In the genomic region with DNA sequence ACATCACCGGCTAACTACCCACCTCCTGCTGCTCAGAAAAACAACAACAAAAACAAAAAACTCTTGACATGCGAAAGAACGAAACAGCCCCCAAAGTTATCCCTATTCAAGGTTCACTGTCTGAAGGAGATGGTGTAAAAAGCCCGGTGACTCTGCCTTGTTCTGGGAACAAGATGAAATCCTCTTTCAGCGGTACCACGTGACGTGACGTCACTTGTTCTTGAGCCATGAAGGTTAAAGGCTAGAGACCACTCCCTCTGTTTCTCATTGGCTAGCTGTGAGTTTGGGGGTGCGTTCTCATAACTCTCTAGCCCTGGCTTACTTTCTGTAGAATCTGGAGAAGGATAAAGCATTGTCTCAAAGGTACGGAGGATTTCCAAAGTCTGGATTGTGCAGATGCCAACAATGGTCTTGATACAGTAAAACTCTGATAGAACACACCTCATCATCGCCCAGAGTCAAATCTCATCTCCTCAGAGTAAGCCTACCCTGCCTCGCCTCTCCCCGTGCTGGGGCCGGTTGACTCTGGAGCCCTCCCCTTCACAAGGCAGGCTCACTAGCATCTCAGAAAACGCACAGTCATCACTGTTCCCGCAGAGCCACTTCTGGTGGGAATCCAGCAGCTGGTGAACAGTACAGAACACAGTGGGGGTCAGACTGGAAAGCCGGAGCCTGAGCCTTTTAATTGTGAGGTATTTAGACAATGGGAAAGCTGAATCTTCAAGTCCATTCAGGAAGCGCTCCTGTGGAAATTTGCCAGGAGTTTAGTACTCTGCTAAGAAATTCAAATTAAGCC, we compare ENCODE assay signal across 11 mouse cellular contexts.
DNase-seq lines count a peak whose midpoint lies in the region; ATAC-seq and TF ChIP-seq lines count a peak whose summit lies in the region.
"Had no signal": no experiment of that assay in that cellular context is flagged by ENCODE, and none has a peak within 500 bp of the region (broad histone marks: within the 10 kb centered on the region; RNA-seq: fewer than 3 reads in every experiment).

No protein-coding gene starts in this region.

- H3K4me2 ChIP-seq in lung, postnatal 0 days (replicated peaks; ENCODE audit: low read depth, low read length), result no peak overlapping the region
- peak overlapping the region; percentile 34; the same call in 1 of the 2 replicates for H3K4me2 ChIP-seq in neural tube, embryonic 15.5 days
- H3K4me2 ChIP-seq: limb, embryonic 12.5 days; midbrain, embryonic 12.5 days had no signal

- H3K4me3 ChIP-seq in lung, postnatal 0 days (ENCODE audit: low read depth, low read length), result no peak overlapping the region
- no peak overlapping the region for H3K4me3 ChIP-seq in neural tube, embryonic 15.5 days (replicated peaks)
- H3K4me3 ChIP-seq: limb, embryonic 12.5 days; midbrain, embryonic 12.5 days had no signal

- H3K4me1 ChIP-seq in lung, postnatal 0 days (ENCODE audit: insufficient read depth, low read depth, low read length), result no peaks in the 10 kb centered on the region
- peaks cover 52% of the 10 kb centered on the region for H3K4me1 ChIP-seq in neural tube, embryonic 15.5 days

- TF ChIP-seq EP300 in lung, postnatal 0 days (IDR thresholded peaks at IDR 0.05), result no peak

- H3K27ac ChIP-seq in lung, postnatal 0 days (ENCODE audit: low read length), result no peak overlapping the region
- H3K27ac ChIP-seq in neural tube, embryonic 15.5 days (replicated peaks), result peak overlapping the region; percentile 83
- H3K27ac ChIP-seq: limb, embryonic 12.5 days; midbrain, embryonic 12.5 days had no signal

- H3K9me3 ChIP-seq in lung, postnatal 0 days (ENCODE audit: low read length), result no peaks in the 10 kb centered on the region
- H3K9me3 ChIP-seq in neural tube, embryonic 15.5 days (replicated peaks), result no peaks in the 10 kb centered on the region
- H3K9me3 ChIP-seq: limb, embryonic 12.5 days; midbrain, embryonic 12.5 days had no signal

- H3K9ac ChIP-seq in lung, postnatal 0 days (replicated peaks; ENCODE audit: low read depth), result no peak overlapping the region
- no peak overlapping the region for H3K9ac ChIP-seq in neural tube, embryonic 15.5 days (replicated peaks)
- H3K9ac ChIP-seq: limb, embryonic 12.5 days; midbrain, embryonic 12.5 days had no signal

- 56% methylated on average over 18 of the region's 18 CpGs for WGBS in lung, postnatal 0 days
- 41% methylated on average over 18 of the region's 18 CpGs for WGBS in neural tube, embryonic 15.5 days

- no peaks in the 10 kb centered on the region for H3K27me3 ChIP-seq in lung, postnatal 0 days (replicated peaks; ENCODE audit: insufficient read depth, low read length)
- H3K27me3 ChIP-seq in neural tube, embryonic 15.5 days (replicated peaks), result no peaks in the 10 kb centered on the region
- H3K27me3 ChIP-seq: midbrain, embryonic 12.5 days had no signal

- DNase-seq in embryo, embryonic 11 days, result peak; percentile 51
- no peak for DNase-seq in embryo, embryonic 9.5 days (ENCODE audit: extremely low spot score)
- DNase-seq in lung, postnatal 0 days (ENCODE audit: low spot score), result peak; percentile 18
- DNase-seq in lung, postnatal 36 days, result no peak
- no peak for DNase-seq in adrenal gland, adult 8-10 months
- DNase-seq: kidney, adult 18-20 months had no signal

- no peak for ATAC-seq in lung, postnatal 0 days
- peak; percentile 45 to 49; a peak in 2 of 4 replicates for ATAC-seq in hematopoietic stem cell, adult 5-6 weeks (replicated peaks in 1 of 2; ENCODE audit: insufficient read depth in 1 of 2, low FRiP score in 2 of 2, low TSS enrichment in 1 of 2, low read depth in 1 of 2, poor library complexity in 2 of 2, severe bottlenecking in 2 of 2)
- no peak for ATAC-seq in neural tube, embryonic 15.5 days (ENCODE audit: low FRiP score)
- ATAC-seq in granulocyte monocyte progenitor cell, adult 5-6 weeks (replicated peaks; ENCODE audit: poor library complexity, severe bottlenecking), result no peak

- H3K36me3 ChIP-seq in lung, postnatal 0 days (ENCODE audit: insufficient read depth, low read length), result no peaks in the 10 kb centered on the region
- no peaks in the 10 kb centered on the region for H3K36me3 ChIP-seq in neural tube, embryonic 15.5 days
- H3K36me3 ChIP-seq: limb, embryonic 12.5 days; midbrain, embryonic 12.5 days had no signal

- no peak for TF ChIP-seq CTCF in lung, postnatal 0 days (IDR thresholded peaks at IDR 0.05)

Comparison
In these comparisons a context has a peak if more than half of its experiments do, and no peak if none do; other contexts are left out.
1. DNase-seq: peak in embryo, embryonic 11 days (single experiment) and lung, postnatal 0 days (single experiment); none in embryo, embryonic 9.5 days (single experiment), lung, postnatal 36 days (single experiment) and adrenal gland, adult 8-10 months (single experiment).
2. ATAC-seq: peak in hematopoietic stem cell, adult 5-6 weeks (2 of 2); none in lung, postnatal 0 days (single experiment), neural tube, embryonic 15.5 days (single experiment) and granulocyte monocyte progenitor cell, adult 5-6 weeks (single experiment).